In the genomic region with DNA sequence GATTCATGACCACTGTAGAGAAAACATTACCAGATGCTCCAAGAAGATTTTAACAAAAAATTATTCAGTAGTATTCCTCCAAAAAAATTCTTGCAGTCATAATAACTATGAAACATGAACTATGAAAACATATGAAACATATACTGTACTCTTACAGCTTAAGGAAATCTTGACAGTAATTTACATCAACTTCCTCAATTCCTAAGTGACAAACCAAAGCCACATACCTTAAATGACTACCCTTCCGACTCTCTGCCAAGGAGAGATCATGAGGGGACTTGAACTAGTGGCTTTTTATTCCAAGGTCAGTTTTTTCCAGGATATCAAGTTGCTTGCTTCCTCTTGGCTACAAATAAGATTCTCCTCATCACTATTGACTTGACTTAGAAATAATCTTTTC, we compare ENCODE assay signal across 29 mouse cellular contexts. TPM values are rescaled to one million over a fixed set of nuclear protein-coding genes. Genes with fewer than 3 reads are reported as not detected.
"Had no signal": no experiment of that assay in that cellular context is flagged by ENCODE, and none has a peak within 500 bp of the region (broad histone marks: within the 10 kb centered on the region; RNA-seq: fewer than 3 reads in every experiment).

No protein-coding gene starts in this region.

- H3K9me3 ChIP-seq: embryonic facial prominence, embryonic 10.5 days; embryonic facial prominence, embryonic 12.5 days; embryonic facial prominence, embryonic 13.5 days; embryonic facial prominence, embryonic 15.5 days; forebrain, embryonic 10.5 days; forebrain, embryonic 12.5 days; forebrain, embryonic 13.5 days; forebrain, embryonic 15.5 days had no signal

- H3K27me3 ChIP-seq: embryonic facial prominence, embryonic 12.5 days; embryonic facial prominence, embryonic 13.5 days; embryonic facial prominence, embryonic 15.5 days; forebrain, embryonic 12.5 days; forebrain, embryonic 13.5 days; forebrain, embryonic 15.5 days had no signal

- ATAC-seq: forebrain, embryonic 13.5 days; forebrain, embryonic 14.5 days; forebrain, embryonic 15.5 days; forebrain, embryonic 16.5 days; forebrain, postnatal 0 days had no signal

- H3K4me1 ChIP-seq: embryonic facial prominence, embryonic 12.5 days; embryonic facial prominence, embryonic 15.5 days; forebrain, embryonic 10.5 days; forebrain, embryonic 12.5 days; forebrain, embryonic 13.5 days; forebrain, embryonic 15.5 days had no signal

- H3K9ac ChIP-seq: embryonic facial prominence, embryonic 12.5 days; embryonic facial prominence, embryonic 13.5 days; embryonic facial prominence, embryonic 15.5 days; forebrain, embryonic 12.5 days; forebrain, embryonic 13.5 days; forebrain, embryonic 15.5 days; forebrain, postnatal 0 days had no signal

- H3K4me3 ChIP-seq: embryonic facial prominence, embryonic 10.5 days; embryonic facial prominence, embryonic 12.5 days; embryonic facial prominence, embryonic 13.5 days; embryonic facial prominence, embryonic 15.5 days; erythroblast, embryonic 14.5 days; forebrain, embryonic 10.5 days; forebrain, embryonic 12.5 days; forebrain, embryonic 13.5 days; forebrain, embryonic 15.5 days; gastrocnemius, adult 2 months; heart, adult 2 months had no signal

- H3K36me3 ChIP-seq: embryonic facial prominence, embryonic 10.5 days; embryonic facial prominence, embryonic 12.5 days; embryonic facial prominence, embryonic 13.5 days; embryonic facial prominence, embryonic 15.5 days; forebrain, embryonic 10.5 days; forebrain, embryonic 12.5 days; forebrain, embryonic 15.5 days had no signal

- DNase-seq: cerebellum, adult 2 months; cerebellum, adult 8-10 months; cerebellum, adult 9-10 months; cerebellum, adult 9-11 months; cerebellum, postnatal 10 days; cerebellum, postnatal 14 days; cerebellum, postnatal 25 days; cerebellum, postnatal 36 days; embryo, embryonic 11 days; forebrain, postnatal 0 days; gastrocnemius, adult 2 months; gastrocnemius, postnatal 10 days; gastrocnemius, postnatal 14 days; gastrocnemius, postnatal 25 days; gastrocnemius, postnatal 36 days; heart, adult 11 months; heart, adult 18-20 months; heart, adult 2 months had no signal

- H3K4me2 ChIP-seq: embryonic facial prominence, embryonic 12.5 days; embryonic facial prominence, embryonic 13.5 days; embryonic facial prominence, embryonic 15.5 days; forebrain, embryonic 12.5 days; forebrain, embryonic 13.5 days; forebrain, embryonic 15.5 days had no signal

- H3K27ac ChIP-seq: embryonic facial prominence, embryonic 10.5 days; embryonic facial prominence, embryonic 12.5 days; embryonic facial prominence, embryonic 13.5 days; embryonic facial prominence, embryonic 15.5 days; forebrain, embryonic 10.5 days; forebrain, embryonic 12.5 days; forebrain, embryonic 13.5 days; forebrain, embryonic 15.5 days; gastrocnemius, adult 2 months; heart, adult 2 months had no signal

RNA-seq across cellular contexts. Expression of gene Col19a1, which starts 39.7 kb away (rescaled TPM):
- polyA plus RNA-seq: erythroblast, embryonic 14.5 days; heart, adult 2 months had no signal
